Mouse (Mus musculus) hindbrain, embryonic 12.5 days (tissue): ENCODE results near the gene Erap1. TPM values are rescaled to one million over a fixed set of nuclear protein-coding genes. Genes with fewer than 3 reads are reported as not detected.

Experiments
- ATAC-seq: fragments of 200-750 bp; cut with Nextera tagmentation; 2 replicates; pipeline ENCODE4 v1.8.0; 2017; ENCODE audit warnings: moderate TSS enrichment; ENCODE audit not compliant: low FRiP score
- H3K27ac ChIP-seq: fragments of 300-500 bp; sonication (generic); 2 replicates; pipeline ENCODE4 v1.5.1; 2016; ENCODE audit warnings: mild to moderate bottlenecking
- H3K27me3 ChIP-seq: fragments of 300-500 bp; sonication (generic); 2 replicates; pipeline ENCODE4 v1.6.1; 2016; ENCODE audit warnings: mild to moderate bottlenecking
- H3K36me3 ChIP-seq: fragments of 300-500 bp; sonication (generic); 2 replicates; pipeline ENCODE4 v1.6.1; 2016; ENCODE audit warnings: mild to moderate bottlenecking
- H3K4me1 ChIP-seq: fragments of 300-500 bp; sonication (generic); 2 replicates; pipeline ENCODE4 v1.6.1; 2016
- H3K4me2 ChIP-seq: fragments of 300-500 bp; sonication (generic); replicated peaks from 2 replicates; pipeline ENCODE4 v1.6.1; 2016; ENCODE audit warnings: mild to moderate bottlenecking
- H3K4me3 ChIP-seq: fragments of 300-500 bp; sonication (generic); 2 replicates; pipeline ENCODE4 v1.5.1; 2016; ENCODE audit warnings: mild to moderate bottlenecking
- H3K9ac ChIP-seq: fragments of 300-500 bp; sonication (generic); 2 replicates; pipeline ENCODE4 v1.6.1; 2016; ENCODE audit warnings: mild to moderate bottlenecking, moderate library complexity
- H3K9me3 ChIP-seq: fragments of 300-500 bp; sonication (generic); replicated peaks from 2 replicates; pipeline ENCODE4 v1.6.1; 2016; ENCODE audit warnings: mild to moderate bottlenecking
- WGBS: fragments of 180-500 bp; shearing (Covaris S2); methylation state at CpG from one replicate; pipeline ENCODE4 v1.1.7; 2016; 5-methylcytosine and 5-hydroxymethylcytosine counted together
- polyA plus RNA-seq: library from polyadenylated mRNA; unstranded; fragments of >200 nt; fragmentation: Nextera tagmentation; extraction: Ambion mirVana; gene quantifications from 2 replicates; pipeline ENCODE4 v1.2.1, GENCODE M21; 2016

The Erap1 gene
- polyA plus RNA-seq, 1 experiment from 2014 or later: 3.8 TPM

GRCm38 (mm10) chr13:74696225-74696624, 56.9 kb downstream of the Erap1 start:
- H3K36me3 ChIP-seq: no peaks in the 10 kb centered on the region
- no peaks in the 10 kb centered on the region for H3K27me3 ChIP-seq
- WGBS: 61% methylated on average over 3 of the region's 3 CpGs
- no peak overlapping the region for H3K27ac ChIP-seq
- no peak overlapping the region for H3K9ac ChIP-seq
- no peaks in the 10 kb centered on the region for H3K4me1 ChIP-seq
- no peak for ATAC-seq
- H3K9me3 ChIP-seq: no peaks in the 10 kb centered on the region
- no peak overlapping the region for H3K4me3 ChIP-seq
- no peak overlapping the region for H3K4me2 ChIP-seq

- 78% methylated on average over 2 of the region's 2 CpGs for WGBS
- Histone ChIP-seq H3K9ac (no peak overlapping the region), H3K27me3 (no peaks in the 10 kb centered on the region), H3K4me1 (no peaks in the 10 kb centered on the region), H3K27ac (no peak overlapping the region), H3K4me3 (no peak overlapping the region), H3K9me3 (no peaks in the 10 kb centered on the region), H3K36me3 (0 out of 2 replicates have a peak, but pooled peaks cover 7% of the 10 kb centered on the region), H3K4me2 (no peak overlapping the region)
- ATAC-seq: no peak
These were observed 79.6 kb downstream of the Erap1 start for GRCm38 (mm10) chr13:74719002-74719401.

- H3K9me3 ChIP-seq: no peaks in the 10 kb centered on the region
- H3K36me3 ChIP-seq: no peaks in the 10 kb centered on the region
- ATAC-seq: no peak
- no peak overlapping the region for H3K9ac ChIP-seq
- H3K4me2 ChIP-seq: no peak overlapping the region
- 97% methylated on average over 4 of the region's 4 CpGs for WGBS
- H3K4me1 ChIP-seq: no peaks in the 10 kb centered on the region
- H3K27ac ChIP-seq: no peak overlapping the region
- no peak overlapping the region for H3K4me3 ChIP-seq
- H3K27me3 ChIP-seq: no peaks in the 10 kb centered on the region
These were observed 94.4 kb downstream of the Erap1 start for GRCm38 (mm10) chr13:74733726-74734125.

GRCm38 (mm10) chr13:74735834-74736233, 96.5 kb downstream of the Erap1 start:
- WGBS: 86% methylated on average over 5 of the region's 5 CpGs
- Histone ChIP-seq H3K27ac (no peak overlapping the region), H3K27me3 (no peaks in the 10 kb centered on the region), H3K9ac (no peak overlapping the region), H3K4me2 (no peak overlapping the region), H3K4me1 (no peaks in the 10 kb centered on the region), H3K36me3 (no peaks in the 10 kb centered on the region), H3K4me3 (no peak overlapping the region), H3K9me3 (no peaks in the 10 kb centered on the region)
- ATAC-seq: no peak

- Histone ChIP-seq H3K9me3 (no peaks in the 10 kb centered on the region), H3K27ac (no peak overlapping the region), H3K4me1 (no peaks in the 10 kb centered on the region), H3K9ac (no peak overlapping the region), H3K36me3 (no peaks in the 10 kb centered on the region), H3K4me2 (no peak overlapping the region), H3K4me3 (no peak overlapping the region), H3K27me3 (no peaks in the 10 kb centered on the region)
- WGBS: 92% methylated on average over 2 of the region's 2 CpGs
- no peak for ATAC-seq
These were observed 97.0 kb downstream of the Erap1 start for GRCm38 (mm10) chr13:74736396-74736795.

Other genes with a start within 250 kb of the Erap1 start
- gene Zfp72, start 248.7 kb upstream of the Erap1 start, polyA plus RNA-seq: 5.0 and 5.9 TPM in 2 replicates
- gene Ftl1-ps1, start 239.9 kb upstream of the Erap1 start, polyA plus RNA-seq: 86.1 and 97.6 TPM in 2 replicates
- gene Zfp825, start 145.6 kb upstream of the Erap1 start, polyA plus RNA-seq: 20.5 and 21.1 TPM in 2 replicates
- gene Cast, start 169.2 kb downstream of the Erap1 start, polyA plus RNA-seq: 23.7 and 25.5 TPM in 2 replicates